Mouse (Mus musculus): ENCODE results near the gene Palm2.

DNA sequence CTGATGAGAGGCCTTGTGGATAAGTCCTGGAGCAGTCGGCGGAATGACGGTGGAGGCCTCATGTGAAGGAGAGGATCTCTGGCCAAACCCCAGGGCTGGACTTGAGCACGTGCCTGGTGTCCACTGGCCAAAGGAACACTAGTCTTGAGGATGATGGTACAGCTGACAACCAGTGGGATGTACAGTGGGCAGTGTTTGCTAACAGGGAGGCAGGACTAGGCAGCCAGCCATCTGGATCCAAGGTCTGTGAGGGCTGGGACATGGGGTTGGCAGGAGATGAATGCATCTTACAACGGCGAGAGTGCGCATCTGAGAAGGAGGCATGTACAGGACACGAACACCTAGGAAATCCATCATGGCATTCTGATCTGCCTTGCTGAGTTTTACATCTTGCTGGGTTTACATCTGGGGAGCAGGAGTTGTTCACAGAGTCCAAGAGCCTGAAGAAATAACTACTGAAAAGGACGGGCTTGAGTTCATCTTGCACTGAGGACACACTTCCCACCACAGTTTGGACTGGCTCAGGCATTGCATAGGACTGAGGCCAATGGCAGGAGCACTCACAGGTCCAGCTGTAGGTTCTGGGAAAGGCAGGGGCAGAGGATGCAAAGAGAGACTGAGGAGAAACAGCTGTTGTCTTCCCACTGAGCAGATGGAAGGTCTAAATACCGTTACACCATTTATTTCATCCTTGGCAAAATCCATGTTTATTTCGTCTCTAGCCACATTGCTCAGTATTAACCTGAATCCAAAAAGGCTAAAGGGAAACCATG lies 166.8 kb downstream of the Palm2 start:
- TF ChIP-seq EP300 (optimal IDR thresholded peaks at IDR 0.05) (no peak), CTCF (IDR thresholded peaks at IDR 0.05; ENCODE audit: low read depth) (no peak)
